Mouse (Mus musculus): ENCODE results near the gene Eefsec. TPM values are rescaled to one million over a fixed set of nuclear protein-coding genes. Genes with fewer than 3 reads are reported as not detected.

Gene Eefsec
- polyA plus RNA-seq, 1 experiment from 2014 or later, result 19.2 TPM

GRCm38 (mm10) chr6:88342965-88343364 is 103.4 kb downstream of the Eefsec start:
- H3K27ac ChIP-seq (replicated peaks in 1 of 2; ENCODE audit: control insufficient read depth in 1 of 2, insufficient read depth in 1 of 2, low read depth in 2 of 2, low read length in 2 of 2), result peak overlapping the region; percentile 14 to 78; a peak in 2 of 4 replicates
- 67% methylated on average over 3 of the region's 3 CpGs for WGBS
- H3K4me1 ChIP-seq (ENCODE audit: control insufficient read depth in 2 of 2, insufficient read depth in 2 of 2, low read length in 2 of 2), result peaks cover 27 to 44% of the 10 kb centered on the region in 2 experiments
- H3K27me3 ChIP-seq (ENCODE audit: control insufficient read depth, insufficient read depth, low read length), result no peaks in the 10 kb centered on the region
- H3K9ac ChIP-seq (ENCODE audit: low read length), result no peak overlapping the region
- H3K4me3 ChIP-seq (ENCODE audit: control insufficient read depth in 1 of 2, insufficient read depth in 1 of 2, low read depth in 1 of 2, low read length in 2 of 2), result no peak overlapping the region
- ATAC-seq (ENCODE audit: insufficient number of reproducible peaks, insufficient read depth, low FRiP score, low read depth), result no peak
- no peaks in the 10 kb centered on the region for H3K9me3 ChIP-seq (ENCODE audit: control insufficient read depth, low read length)
- no peak overlapping the region for H3K4me2 ChIP-seq (ENCODE audit: low read length)
- H3K36me3 ChIP-seq (ENCODE audit: control insufficient read depth, insufficient read depth, low read length), result no peaks in the 10 kb centered on the region

- Histone ChIP-seq H3K4me2 (ENCODE audit: low read length) (no peak overlapping the region), H3K36me3 (ENCODE audit: control insufficient read depth, insufficient read depth, low read length) (no peaks in the 10 kb centered on the region), H3K27me3 (ENCODE audit: control insufficient read depth, insufficient read depth, low read length) (no peaks in the 10 kb centered on the region), H3K4me3 (ENCODE audit: control insufficient read depth in 1 of 2, insufficient read depth in 1 of 2, low read depth in 1 of 2, low read length in 2 of 2) (no peak overlapping the region), H3K4me1 (ENCODE audit: control insufficient read depth in 2 of 2, insufficient read depth in 2 of 2, low read length in 2 of 2) (peaks cover 27 to 39% of the 10 kb centered on the region in 2 experiments), H3K27ac (replicated peaks in 1 of 2; ENCODE audit: control insufficient read depth in 1 of 2, insufficient read depth in 1 of 2, low read depth in 2 of 2, low read length in 2 of 2) (no peak overlapping the region), H3K9me3 (ENCODE audit: control insufficient read depth, low read length) (no peaks in the 10 kb centered on the region), H3K9ac (ENCODE audit: low read length) (no peak overlapping the region)
- 79% methylated on average over 3 of the region's 3 CpGs for WGBS
- no peak for ATAC-seq (ENCODE audit: insufficient number of reproducible peaks, insufficient read depth, low FRiP score, low read depth)
Measured at GRCm38 (mm10) chr6:88341182-88341581, 105.2 kb downstream of the Eefsec start.

- Histone ChIP-seq H3K9ac (ENCODE audit: low read length) (no peak overlapping the region), H3K27ac (replicated peaks in 1 of 2; ENCODE audit: control insufficient read depth in 1 of 2, insufficient read depth in 1 of 2, low read depth in 2 of 2, low read length in 2 of 2) (no peak overlapping the region), H3K4me1 (ENCODE audit: control insufficient read depth in 2 of 2, insufficient read depth in 2 of 2, low read length in 2 of 2) (peaks cover 27 to 39% of the 10 kb centered on the region in 2 experiments), H3K4me3 (ENCODE audit: control insufficient read depth in 1 of 2, insufficient read depth in 1 of 2, low read depth in 1 of 2, low read length in 2 of 2) (no peak overlapping the region), H3K4me2 (ENCODE audit: low read length) (no peak overlapping the region), H3K9me3 (ENCODE audit: control insufficient read depth, low read length) (no peaks in the 10 kb centered on the region), H3K36me3 (ENCODE audit: control insufficient read depth, insufficient read depth, low read length) (no peaks in the 10 kb centered on the region), H3K27me3 (ENCODE audit: control insufficient read depth, insufficient read depth, low read length) (no peaks in the 10 kb centered on the region)
- no peak for ATAC-seq (ENCODE audit: insufficient number of reproducible peaks, insufficient read depth, low FRiP score, low read depth)
- WGBS, result 84% methylated on average over 7 of the region's 7 CpGs
Measured at GRCm38 (mm10) chr6:88340761-88341160, 105.6 kb downstream of the Eefsec start.

- Histone ChIP-seq H3K9ac (ENCODE audit: low read length) (no peak overlapping the region), H3K4me2 (ENCODE audit: low read length) (no peak overlapping the region), H3K36me3 (ENCODE audit: control insufficient read depth, insufficient read depth, low read length) (no peaks in the 10 kb centered on the region), H3K4me1 (ENCODE audit: control insufficient read depth in 2 of 2, insufficient read depth in 2 of 2, low read length in 2 of 2) (peaks cover 2 to 5% of the 10 kb centered on the region in 2 experiments; a peak in 3 of 4 replicates), H3K4me3 (ENCODE audit: control insufficient read depth in 1 of 2, insufficient read depth in 1 of 2, low read depth in 1 of 2, low read length in 2 of 2) (no peak overlapping the region), H3K27me3 (ENCODE audit: control insufficient read depth, insufficient read depth, low read length) (no peaks in the 10 kb centered on the region), H3K27ac (replicated peaks in 1 of 2; ENCODE audit: control insufficient read depth in 1 of 2, insufficient read depth in 1 of 2, low read depth in 2 of 2, low read length in 2 of 2) (no peak overlapping the region), H3K9me3 (ENCODE audit: control insufficient read depth, low read length) (no peaks in the 10 kb centered on the region)
- no peak for ATAC-seq (ENCODE audit: insufficient number of reproducible peaks, insufficient read depth, low FRiP score, low read depth)
Measured at GRCm38 (mm10) chr6:88329336-88329735, 117.0 kb downstream of the Eefsec start.

DNA sequence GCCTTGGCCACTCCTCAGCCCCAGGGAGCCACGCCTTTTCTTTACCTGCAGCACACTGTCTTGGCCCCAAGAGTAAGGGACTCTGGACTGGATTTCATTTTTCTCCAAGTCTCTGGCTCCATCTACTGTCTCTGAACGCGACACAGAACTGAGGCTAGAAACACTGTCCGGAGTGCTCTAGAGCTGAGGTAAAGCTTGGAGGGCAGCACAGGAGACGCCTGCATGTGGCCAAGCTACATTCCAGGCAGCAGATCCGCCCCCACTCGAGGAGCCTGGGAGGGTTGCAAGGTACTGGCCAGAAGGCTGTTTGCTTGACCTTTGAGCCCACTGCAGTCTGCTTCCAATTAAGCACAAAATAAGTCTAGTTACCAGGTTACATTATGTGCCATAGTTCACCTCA is 124.5 kb downstream of the Eefsec start:
- no peak overlapping the region for H3K9ac ChIP-seq (ENCODE audit: low read length)
- H3K27me3 ChIP-seq (ENCODE audit: control insufficient read depth, insufficient read depth, low read length), result no peaks in the 10 kb centered on the region
- H3K36me3 ChIP-seq (ENCODE audit: control insufficient read depth, insufficient read depth, low read length), result no peaks in the 10 kb centered on the region
- 26% methylated on average over 7 of the region's 7 CpGs for WGBS
- no peak overlapping the region for H3K27ac ChIP-seq (replicated peaks in 1 of 2; ENCODE audit: control insufficient read depth in 1 of 2, insufficient read depth in 1 of 2, low read depth in 2 of 2, low read length in 2 of 2)
- no peak for ATAC-seq (ENCODE audit: insufficient number of reproducible peaks, insufficient read depth, low FRiP score, low read depth)
- no peak overlapping the region for H3K4me2 ChIP-seq (ENCODE audit: low read length)
- no peaks in the 10 kb centered on the region for H3K9me3 ChIP-seq (ENCODE audit: control insufficient read depth, low read length)
- peaks cover 7 to 17% of the 10 kb centered on the region in 2 experiments; a peak in 3 of 4 replicates for H3K4me1 ChIP-seq (ENCODE audit: control insufficient read depth in 2 of 2, insufficient read depth in 2 of 2, low read length in 2 of 2)
- H3K4me3 ChIP-seq (ENCODE audit: control insufficient read depth in 1 of 2, insufficient read depth in 1 of 2, low read depth in 1 of 2, low read length in 2 of 2), result no peak overlapping the region

DNA sequence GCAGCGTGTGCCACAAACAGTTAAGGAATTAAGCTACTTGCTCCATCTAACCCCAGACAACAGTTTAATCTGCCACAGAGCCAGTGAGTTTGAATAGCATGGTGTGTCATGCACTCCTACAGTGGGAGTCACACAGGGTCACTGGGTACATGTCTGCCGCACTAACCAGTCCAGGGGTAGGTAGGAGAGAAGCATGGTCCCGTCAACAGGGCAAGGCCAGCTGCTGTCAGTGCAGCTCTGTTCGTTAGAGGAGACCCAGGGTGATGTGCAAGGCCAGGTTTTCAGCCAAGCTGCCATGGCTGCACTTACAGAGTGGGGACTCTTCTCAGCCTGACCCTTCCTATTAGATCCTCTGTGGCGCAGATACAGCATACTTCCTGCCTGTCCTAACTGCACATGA is 125.1 kb downstream of the Eefsec start:
- Histone ChIP-seq H3K9ac (ENCODE audit: low read length) (no peak overlapping the region), H3K4me1 (ENCODE audit: control insufficient read depth in 2 of 2, insufficient read depth in 2 of 2, low read length in 2 of 2) (peaks cover 7 to 17% of the 10 kb centered on the region in 2 experiments; a peak in 3 of 4 replicates), H3K9me3 (ENCODE audit: control insufficient read depth, low read length) (no peaks in the 10 kb centered on the region), H3K27ac (replicated peaks in 1 of 2; ENCODE audit: control insufficient read depth in 1 of 2, insufficient read depth in 1 of 2, low read depth in 2 of 2, low read length in 2 of 2) (no peak overlapping the region), H3K4me3 (ENCODE audit: control insufficient read depth in 1 of 2, insufficient read depth in 1 of 2, low read depth in 1 of 2, low read length in 2 of 2) (no peak overlapping the region), H3K4me2 (ENCODE audit: low read length) (no peak overlapping the region), H3K27me3 (ENCODE audit: control insufficient read depth, insufficient read depth, low read length) (no peaks in the 10 kb centered on the region), H3K36me3 (ENCODE audit: control insufficient read depth, insufficient read depth, low read length) (no peaks in the 10 kb centered on the region)
- 78% methylated on average over 5 of the region's 5 CpGs for WGBS
- no peak for ATAC-seq (ENCODE audit: insufficient number of reproducible peaks, insufficient read depth, low FRiP score, low read depth)

- Histone ChIP-seq H3K27ac (replicated peaks in 1 of 2; ENCODE audit: control insufficient read depth in 1 of 2, insufficient read depth in 1 of 2, low read depth in 2 of 2, low read length in 2 of 2) (no peak overlapping the region), H3K4me1 (ENCODE audit: control insufficient read depth in 2 of 2, insufficient read depth in 2 of 2, low read length in 2 of 2) (peaks cover 7 to 17% of the 10 kb centered on the region in 2 experiments; a peak in 3 of 4 replicates), H3K4me3 (ENCODE audit: control insufficient read depth in 1 of 2, insufficient read depth in 1 of 2, low read depth in 1 of 2, low read length in 2 of 2) (no peak overlapping the region), H3K4me2 (ENCODE audit: low read length) (no peak overlapping the region), H3K27me3 (ENCODE audit: control insufficient read depth, insufficient read depth, low read length) (no peaks in the 10 kb centered on the region), H3K9me3 (ENCODE audit: control insufficient read depth, low read length) (no peaks in the 10 kb centered on the region), H3K9ac (ENCODE audit: low read length) (no peak overlapping the region), H3K36me3 (ENCODE audit: control insufficient read depth, insufficient read depth, low read length) (no peaks in the 10 kb centered on the region)
- ATAC-seq (ENCODE audit: insufficient number of reproducible peaks, insufficient read depth, low FRiP score, low read depth), result no peak
- 44% methylated on average over 1 of the region's 1 CpGs for WGBS
Measured at GRCm38 (mm10) chr6:88319735-88320134, 126.6 kb downstream of the Eefsec start.

DNA sequence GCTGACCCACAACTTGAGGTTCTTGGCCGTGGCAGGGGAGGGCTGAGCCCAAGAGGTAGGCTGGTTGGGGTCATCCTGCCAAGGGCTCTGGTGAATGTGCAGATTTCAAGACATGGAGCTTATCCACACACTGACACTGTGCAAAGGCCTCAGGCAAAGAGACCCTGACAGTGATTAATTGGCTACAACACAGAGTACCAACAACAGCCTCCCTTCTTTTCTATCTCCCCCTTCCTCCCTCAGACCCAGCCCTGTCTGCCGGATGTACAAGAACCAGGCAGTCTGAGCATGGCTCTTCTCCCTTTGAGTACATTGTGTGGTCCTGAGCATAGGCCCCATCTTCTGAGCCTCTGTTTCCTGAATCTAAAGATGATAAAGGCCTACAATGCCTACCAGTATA is 131.0 kb downstream of the Eefsec start:
- H3K27me3 ChIP-seq (ENCODE audit: control insufficient read depth, insufficient read depth, low read length), result no peaks in the 10 kb centered on the region
- no peak overlapping the region for H3K9ac ChIP-seq (ENCODE audit: low read length)
- no peak overlapping the region for H3K27ac ChIP-seq (replicated peaks in 1 of 2; ENCODE audit: control insufficient read depth in 1 of 2, insufficient read depth in 1 of 2, low read depth in 2 of 2, low read length in 2 of 2)
- WGBS, result 75% methylated on average over 2 of the region's 2 CpGs
- no peaks in the 10 kb centered on the region for H3K9me3 ChIP-seq (ENCODE audit: control insufficient read depth, low read length)
- no peak overlapping the region for H3K4me3 ChIP-seq (ENCODE audit: control insufficient read depth in 1 of 2, insufficient read depth in 1 of 2, low read depth in 1 of 2, low read length in 2 of 2)
- no peak for ATAC-seq (ENCODE audit: insufficient number of reproducible peaks, insufficient read depth, low FRiP score, low read depth)
- H3K4me2 ChIP-seq (ENCODE audit: low read length), result no peak overlapping the region
- H3K36me3 ChIP-seq (ENCODE audit: control insufficient read depth, insufficient read depth, low read length), result no peaks in the 10 kb centered on the region
- H3K4me1 ChIP-seq (ENCODE audit: control insufficient read depth in 2 of 2, insufficient read depth in 2 of 2, low read length in 2 of 2), result peaks cover 7 to 17% of the 10 kb centered on the region in 2 experiments; a peak in 3 of 4 replicates
